In genomic region chr4:45453271-45453851, GRCm38 (mm10) we compare ENCODE assay signal across 10 mouse cellular contexts. TPM values are rescaled to one million over a fixed set of nuclear protein-coding genes. Genes with fewer than 3 reads are reported as not detected.
DNase-seq lines count a peak whose midpoint lies in the region; ATAC-seq and TF ChIP-seq lines count a peak whose summit lies in the region.
"Had no signal": no experiment of that assay in that cellular context is flagged by ENCODE, and none has a peak within 500 bp of the region (broad histone marks: within the 10 kb centered on the region; RNA-seq: fewer than 3 reads in every experiment).

No protein-coding gene starts in this region.

- H3K4me3 ChIP-seq in forebrain, embryonic 13.5 days: no peak overlapping the region
- H3K4me3 ChIP-seq in forebrain, embryonic 15.5 days: no peak overlapping the region
- no peak overlapping the region for H3K4me3 ChIP-seq in bone marrow macrophage, adult 2 months (ENCODE audit: insufficient read depth, low read length)
- H3K4me3 ChIP-seq in kidney, embryonic 16.5 days (ENCODE audit: low read length): no peak overlapping the region
- no peak overlapping the region for H3K4me3 ChIP-seq in lung, embryonic 16.5 days (ENCODE audit: low read length)

- peaks cover 29% of the 10 kb centered on the region for H3K36me3 ChIP-seq in forebrain, embryonic 13.5 days (ENCODE audit: poor library complexity, severe bottlenecking)
- H3K36me3 ChIP-seq in forebrain, embryonic 15.5 days: no peaks in the 10 kb centered on the region
- H3K36me3 ChIP-seq in kidney, embryonic 16.5 days (ENCODE audit: insufficient read depth, low read length): 0 out of 2 replicates have a peak, but pooled peaks cover 4% of the 10 kb centered on the region
- peaks cover 14% of the 10 kb centered on the region for H3K36me3 ChIP-seq in lung, embryonic 16.5 days (ENCODE audit: control insufficient read depth, insufficient read depth, low read length)

- H3K27ac ChIP-seq in forebrain, embryonic 13.5 days: peak overlapping the region; percentile 37; the same call in 1 of the 2 replicates
- H3K27ac ChIP-seq in forebrain, embryonic 15.5 days (replicated peaks): no peak overlapping the region
- 0 out of 2 replicates have a peak overlapping the region, but pooled peaks have one; percentile 79 for H3K27ac ChIP-seq in bone marrow macrophage, adult 2 months (ENCODE audit: insufficient read depth, low read depth, low read length)
- H3K27ac ChIP-seq in kidney, embryonic 16.5 days (ENCODE audit: low read length): peak overlapping the region; percentile 96
- peak overlapping the region; percentile 78 for H3K27ac ChIP-seq in lung, embryonic 16.5 days (ENCODE audit: low read length)

- ATAC-seq in forebrain, embryonic 13.5 days: no peak
- ATAC-seq in forebrain, embryonic 15.5 days (replicated peaks): no peak
- ATAC-seq in kidney, embryonic 16.5 days (ENCODE audit: low FRiP score, low TSS enrichment): peak; percentile 83
- ATAC-seq in lung, embryonic 16.5 days (ENCODE audit: low read depth): peak; percentile 52

- no peaks in the 10 kb centered on the region for H3K9me3 ChIP-seq in forebrain, embryonic 13.5 days (replicated peaks)
- no peaks in the 10 kb centered on the region for H3K9me3 ChIP-seq in forebrain, embryonic 15.5 days
- no peaks in the 10 kb centered on the region for H3K9me3 ChIP-seq in kidney, embryonic 16.5 days (ENCODE audit: low read length)
- H3K9me3 ChIP-seq in lung, embryonic 16.5 days (ENCODE audit: control insufficient read depth, low read length): no peaks in the 10 kb centered on the region

- TF ChIP-seq CTCF in bone marrow macrophage, adult 2 months (IDR thresholded peaks at IDR 0.05; ENCODE audit: low read depth, low read length): no peak

- WGBS in forebrain, embryonic 13.5 days: 81% methylated on average over 3 of the region's 3 CpGs
- 66% methylated on average over 3 of the region's 3 CpGs for WGBS in forebrain, embryonic 15.5 days
- 37% methylated on average over 3 of the region's 3 CpGs for WGBS in kidney, embryonic 16.5 days
- 58% methylated on average over 3 of the region's 3 CpGs for WGBS in lung, embryonic 16.5 days

- H3K4me1 ChIP-seq in forebrain, embryonic 13.5 days: peaks cover 48% of the 10 kb centered on the region
- H3K4me1 ChIP-seq in forebrain, embryonic 15.5 days: peaks cover 46% of the 10 kb centered on the region
- H3K4me1 ChIP-seq in bone marrow macrophage, adult 2 months (ENCODE audit: control insufficient read depth, insufficient read depth, low read length): peaks cover 32% of the 10 kb centered on the region
- peaks cover 46% of the 10 kb centered on the region for H3K4me1 ChIP-seq in kidney, embryonic 16.5 days (ENCODE audit: insufficient read depth, low read length)
- H3K4me1 ChIP-seq in lung, embryonic 16.5 days (replicated peaks; ENCODE audit: control insufficient read depth, insufficient read depth, low read length): peaks cover 24% of the 10 kb centered on the region

- DNase-seq in thymus, postnatal 25 days: no peak
- DNase-seq in spleen, adult 18-20 months: no peak
- no peak for DNase-seq in layer of hippocampus, adult 9-11 months
- DNase-seq: cerebellum, postnatal 36 days had no signal

- H3K4me2 ChIP-seq in forebrain, embryonic 13.5 days: no peak overlapping the region
- H3K4me2 ChIP-seq in forebrain, embryonic 15.5 days (replicated peaks): no peak overlapping the region
- no peak overlapping the region for H3K4me2 ChIP-seq in kidney, embryonic 16.5 days (replicated peaks; ENCODE audit: low read depth, low read length)
- H3K4me2 ChIP-seq in lung, embryonic 16.5 days (ENCODE audit: low read depth, low read length): peak overlapping the region; percentile 27; the same call in 1 of the 2 replicates
- H3K4me2 ChIP-seq: midbrain, embryonic 11.5 days had no signal

- no peak overlapping the region for H3K9ac ChIP-seq in forebrain, embryonic 13.5 days
- no peak overlapping the region for H3K9ac ChIP-seq in forebrain, embryonic 15.5 days (replicated peaks)
- H3K9ac ChIP-seq in kidney, embryonic 16.5 days (replicated peaks; ENCODE audit: low read length): peak overlapping the region; percentile 24; the same call in 1 of the 2 replicates
- no peak overlapping the region for H3K9ac ChIP-seq in lung, embryonic 16.5 days (ENCODE audit: low read length)

- no peak for TF ChIP-seq POLR2A in bone marrow macrophage, adult 2 months (IDR thresholded peaks at IDR 0.05; ENCODE audit: borderline replicate concordance, low read depth, low read length)

- peaks cover 19% of the 10 kb centered on the region for H3K27me3 ChIP-seq in forebrain, embryonic 13.5 days
- H3K27me3 ChIP-seq in forebrain, embryonic 15.5 days: no peaks in the 10 kb centered on the region
- H3K27me3 ChIP-seq in kidney, embryonic 16.5 days (ENCODE audit: insufficient read depth, low read length): no peaks in the 10 kb centered on the region
- no peaks in the 10 kb centered on the region for H3K27me3 ChIP-seq in lung, embryonic 16.5 days (ENCODE audit: control insufficient read depth, insufficient read depth, low read depth, low read length)

RNA-seq across cellular contexts. Expression of gene Slc25a51, which starts 44.8 kb away (rescaled TPM):
- 72.5 and 74.0 TPM in 2 replicates for polyA plus RNA-seq in forebrain, embryonic 13.5 days (2015; fragmentation: Nextera tagmentation; extraction: Ambion mirVana)
- polyA plus RNA-seq in forebrain, embryonic 15.5 days (2015; fragmentation: Nextera tagmentation; extraction: Ambion mirVana): 86.1 and 87.3 TPM in 2 replicates
- polyA plus RNA-seq in bone marrow macrophage, adult 2 months (2012; ENCODE audit: insufficient read depth, insufficient read length, missing spikeins): 46.3 and 54.6 TPM in 2 replicates
- polyA plus RNA-seq in kidney, embryonic 16.5 days (2015; fragmentation: Nextera tagmentation; extraction: Ambion mirVana): 70.6 and 81.9 TPM in 2 replicates
- polyA plus RNA-seq in lung, embryonic 16.5 days (2015; fragmentation: Nextera tagmentation; extraction: Ambion mirVana): 69.4 and 75.7 TPM in 2 replicates

Comparison
In these comparisons a context has a peak if more than half of its experiments do, and no peak if none do; other contexts are left out.
1. ATAC-seq: peak in kidney, embryonic 16.5 days (single experiment) and lung, embryonic 16.5 days (single experiment); none in forebrain, embryonic 13.5 days (single experiment) and forebrain, embryonic 15.5 days (single experiment).